Mouse (Mus musculus): ENCODE results near the gene Lman2l. TPM values are rescaled to one million over a fixed set of nuclear protein-coding genes. Genes with fewer than 3 reads are reported as not detected.

The Lman2l gene
- polyA plus RNA-seq, 1 experiment from 2014 or later = 36.4 TPM

DNA sequence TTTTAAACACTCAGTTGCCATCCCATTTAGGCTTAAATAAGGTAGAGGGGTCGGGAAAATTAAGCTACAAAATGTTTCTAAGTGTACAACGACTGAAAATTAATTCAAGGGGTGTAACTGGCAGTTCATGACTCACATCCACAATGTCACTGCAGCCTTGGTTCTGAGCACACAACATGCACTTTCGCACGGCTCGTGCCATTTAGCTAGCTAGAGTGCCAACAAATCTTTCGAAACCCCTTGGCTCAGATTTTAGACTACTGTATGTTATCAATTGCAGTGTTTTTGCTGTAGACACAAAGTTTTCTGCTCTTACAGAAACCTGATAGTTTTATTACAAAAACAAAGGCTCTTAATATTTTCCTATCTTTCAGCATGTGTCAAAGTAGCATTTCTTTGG, 74.2 kb downstream of the Lman2l start:
- H3K4me2 ChIP-seq (ENCODE audit: low read depth, severe bottlenecking) = no peak overlapping the region
- no peak for ATAC-seq (ENCODE audit: insufficient number of reproducible peaks, low FRiP score, low TSS enrichment, low read depth)
- H3K4me3 ChIP-seq (ENCODE audit: low read depth, low read length) = no peak overlapping the region
- H3K27ac ChIP-seq (replicated peaks; ENCODE audit: low read depth, low read length) = no peak overlapping the region
- H3K9ac ChIP-seq (ENCODE audit: low read length) = no peak overlapping the region
- H3K27me3 ChIP-seq (ENCODE audit: control insufficient read depth, insufficient read depth, low read length) = no peaks in the 10 kb centered on the region
- no peak for DNase-seq (ENCODE audit: low spot score)
- H3K9me3 ChIP-seq (ENCODE audit: control insufficient read depth, low read length) = no peaks in the 10 kb centered on the region
- H3K4me1 ChIP-seq (ENCODE audit: control insufficient read depth, insufficient read depth, low read length) = peaks cover 7% of the 10 kb centered on the region; the same call in 1 of the 2 replicates
- no peaks in the 10 kb centered on the region for H3K36me3 ChIP-seq (ENCODE audit: control insufficient read depth, insufficient read depth, low read length)
- 79% methylated on average over 6 of the region's 6 CpGs for WGBS

Other genes starting within 250 kb of the Lman2l start
- gene Uggt1, start 200.6 kb downstream of the Lman2l start, polyA plus RNA-seq (2014; fragmentation: Nextera tagmentation; extraction: Ambion mirVana) = 75.9 and 76.2 TPM in 2 replicates
- gene Neurl3, start 170.6 kb downstream of the Lman2l start, polyA plus RNA-seq (2014; fragmentation: Nextera tagmentation; extraction: Ambion mirVana) = 0.12 and 0.65 TPM in 2 replicates
- 2.0 and 2.8 TPM in 2 replicates for gene Arid5a, start 137.5 kb downstream of the Lman2l start, polyA plus RNA-seq (2014; fragmentation: Nextera tagmentation; extraction: Ambion mirVana)
- 34.4 and 43.3 TPM in 2 replicates for gene Kansl3, start 76.1 kb downstream of the Lman2l start, polyA plus RNA-seq (2014; fragmentation: Nextera tagmentation; extraction: Ambion mirVana)
- 0.99 and 1.4 TPM in 2 replicates for gene Fer1l5, start 73.0 kb downstream of the Lman2l start, polyA plus RNA-seq (2014; fragmentation: Nextera tagmentation; extraction: Ambion mirVana)
- gene Cnnm4, start 26.3 kb upstream of the Lman2l start, polyA plus RNA-seq (2014; fragmentation: Nextera tagmentation; extraction: Ambion mirVana) = 16.0 and 16.3 TPM in 2 replicates
- gene Cnnm3, start 66.6 kb upstream of the Lman2l start, polyA plus RNA-seq (2014; fragmentation: Nextera tagmentation; extraction: Ambion mirVana) = 4.8 and 6.0 TPM in 2 replicates
- gene Ankrd23, start 91.6 kb upstream of the Lman2l start, polyA plus RNA-seq (2014; fragmentation: Nextera tagmentation; extraction: Ambion mirVana) = 7.3 and 8.8 TPM in 2 replicates
- gene Gm42417, start 94.2 kb upstream of the Lman2l start, polyA plus RNA-seq (2014; fragmentation: Nextera tagmentation; extraction: Ambion mirVana) = 0.29 and 0.79 TPM in 2 replicates
- gene Ankrd39, start 102.2 kb upstream of the Lman2l start, polyA plus RNA-seq (2014; fragmentation: Nextera tagmentation; extraction: Ambion mirVana) = 16.0 and 17.4 TPM in 2 replicates
- gene Sema4c, start 113.1 kb upstream of the Lman2l start, polyA plus RNA-seq (2014; fragmentation: Nextera tagmentation; extraction: Ambion mirVana) = 4.0 and 4.4 TPM in 2 replicates
- 0.36 and 1.4 TPM in 2 replicates for gene Fam178b, start 237.9 kb upstream of the Lman2l start, polyA plus RNA-seq (2014; fragmentation: Nextera tagmentation; extraction: Ambion mirVana)
- gene Cox5b, start 246.2 kb upstream of the Lman2l start, polyA plus RNA-seq (2014; fragmentation: Nextera tagmentation; extraction: Ambion mirVana) = 490 and 518 TPM in 2 replicates